Mouse (Mus musculus): Measurements from ENCODE around the gene Cox5a. TPM values are rescaled to one million over a fixed set of nuclear protein-coding genes. Genes with fewer than 3 reads are reported as not detected.

The Cox5a gene
- total RNA-seq, 2 experiments from 2014 or later: 2,186 to 2,217 TPM

DNA sequence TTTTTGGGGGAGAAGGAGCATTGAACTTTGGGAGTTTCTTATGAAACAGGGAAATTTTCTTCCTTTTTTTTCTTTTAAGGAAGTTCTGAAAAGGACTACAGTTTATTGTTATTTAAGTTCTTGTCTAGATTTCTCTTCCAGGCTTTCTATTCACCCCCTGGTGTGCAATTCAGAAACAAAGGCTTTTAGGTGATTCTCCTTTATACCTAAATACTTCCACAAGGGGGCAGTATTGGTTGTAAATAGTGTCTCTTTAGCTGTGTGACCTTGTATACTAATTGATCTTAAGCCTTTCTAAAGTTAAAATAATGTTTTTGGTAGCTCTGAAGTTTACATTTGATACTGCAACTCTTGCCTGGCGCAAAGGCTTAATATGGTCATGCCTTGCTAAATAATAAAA is 2.7 kb downstream of the Cox5a start:
- no peak for DNase-seq
- intact Hi-C loops (cut with DNase I): loop anchor here (5.0 to 10.0 kb wide), 2 partner anchors 134 to 241 kb away; partner anchors contain the start of gene Clk3

- intact Hi-C loops (cut with DNase I): loop anchor here (5.0 to 10.0 kb wide), 2 partner anchors 133 to 240 kb away; partner anchors contain the start of gene Clk3
- no peak for DNase-seq
Measured at GRCm38 (mm10) chr9:57524439-57524838, 3.4 kb downstream of the Cox5a start.

DNA sequence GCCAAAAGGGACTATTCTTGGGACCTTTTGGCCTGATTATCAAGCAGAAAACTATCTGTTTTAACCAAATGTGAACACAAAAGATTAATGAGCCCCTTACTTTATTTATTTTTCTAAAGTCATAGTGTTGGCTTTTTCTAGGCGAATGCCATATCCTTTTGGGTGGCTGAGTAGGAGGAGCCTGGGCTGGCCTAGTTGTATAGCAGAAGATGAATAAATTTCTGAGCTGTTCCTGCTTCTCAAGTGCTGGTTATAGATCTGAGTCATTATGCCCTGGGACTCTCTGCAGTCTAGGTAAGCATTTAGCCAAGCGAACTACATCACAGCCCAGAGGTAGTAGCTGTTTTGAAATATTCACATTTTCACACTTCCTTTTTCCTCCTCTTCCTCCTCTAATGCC is 4.4 kb downstream of the Cox5a start:
- no peak for DNase-seq
- intact Hi-C loops (cut with DNase I): loop anchor here (10.0 kb wide), 1 partner anchor 239 kb away; the partner anchor contains the start of gene Clk3

GRCm38 (mm10) chr9:57526435-57526834 is 5.4 kb downstream of the Cox5a start:
- no peak for DNase-seq
- intact Hi-C loops (cut with DNase I): loop anchor here (10.0 kb wide), 1 partner anchor 238 kb away; the partner anchor contains the start of gene Clk3

DNA sequence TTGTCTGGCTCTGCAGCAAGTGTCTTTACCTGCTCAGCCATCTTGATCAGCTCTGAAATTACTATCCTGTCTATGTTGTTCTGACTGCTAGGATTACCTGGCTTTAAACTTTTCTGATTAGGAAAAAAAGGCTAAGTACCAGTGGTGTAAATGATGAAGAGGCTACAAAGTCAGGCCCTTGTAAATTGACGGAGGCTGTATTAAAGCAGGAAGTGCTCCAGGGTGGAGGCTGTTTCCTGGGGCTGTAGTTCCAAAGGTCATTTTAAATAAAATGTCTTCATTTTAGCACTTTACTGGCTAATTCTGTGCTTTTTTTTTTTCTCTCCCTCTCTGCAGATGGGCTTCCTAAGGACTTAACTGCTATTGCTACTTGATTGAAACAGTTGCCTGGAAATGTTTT is 10.9 kb downstream of the Cox5a start:
- no peak for DNase-seq
- intact Hi-C loops (cut with DNase I): no loop called here

GRCm38 (mm10) chr9:57536362-57536761 is 15.3 kb downstream of the Cox5a start:
- intact Hi-C loops (cut with DNase I): no loop called here
- no peak for DNase-seq

GRCm38 (mm10) chr9:57537044-57537727 is 16.1 kb downstream of the Cox5a start, which contains the start of gene Fam219b:
Fam219b (plus strand) TSS chr9:57537528.
- peak; percentile 94 to 95 for DNase-seq
- intact Hi-C loops (cut with DNase I): no loop called here

GRCm38 (mm10) chr9:57537728-57538181 is 16.7 kb downstream of the Cox5a start:
- intact Hi-C loops (cut with DNase I): no loop called here
- no peak for DNase-seq

DNA sequence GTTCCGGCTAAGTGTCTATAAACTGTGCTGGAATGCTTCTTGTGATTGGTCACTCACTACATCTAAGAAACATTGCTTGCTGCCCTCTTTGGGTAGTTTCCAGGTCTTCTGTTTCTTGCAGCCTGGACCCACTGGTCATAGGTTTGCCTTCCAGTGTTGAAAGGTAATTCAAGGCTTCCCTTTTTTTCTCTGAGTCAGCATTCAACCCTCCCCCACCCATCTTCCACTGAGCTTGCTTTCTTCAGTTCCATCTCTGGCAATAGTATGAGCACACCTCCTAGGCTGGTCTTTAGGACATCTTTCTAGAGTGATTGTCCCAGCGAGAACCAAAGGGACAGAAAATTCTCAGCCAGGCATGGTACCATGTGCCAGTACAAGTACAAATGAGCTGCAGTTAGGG is 18.5 kb downstream of the Cox5a start:
- no peak for DNase-seq
- intact Hi-C loops (cut with DNase I): no loop called here

- intact Hi-C loops (cut with DNase I): loop anchor here (1.0 to 5.0 kb wide), 2 partner anchors 46 to 114 kb away; partner anchors contain the start of gene Ulk3
- peak; percentile 69 to 80 for DNase-seq
Measured at GRCm38 (mm10) chr9:57541312-57541711, 20.2 kb downstream of the Cox5a start.

DNA sequence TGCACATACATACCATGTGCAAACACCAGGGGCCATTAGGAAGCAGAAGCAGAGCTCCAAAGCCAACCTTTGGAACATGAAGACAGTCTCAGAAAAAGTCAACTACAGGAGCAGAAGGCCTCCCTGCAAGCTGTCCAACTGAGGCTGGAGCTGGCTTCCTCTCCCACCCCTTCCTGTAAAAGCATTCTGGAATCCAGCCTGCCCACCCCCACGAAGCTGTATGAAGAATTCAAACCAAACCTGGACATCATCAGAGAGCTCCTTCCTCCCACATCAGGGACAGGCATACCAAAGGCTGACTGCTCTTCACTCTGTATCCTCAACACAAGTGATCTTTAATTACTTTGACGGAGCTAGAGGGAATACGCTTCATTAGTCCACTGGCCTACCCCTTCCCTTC is 22.9 kb downstream of the Cox5a start:
- no peak for DNase-seq
- intact Hi-C loops (cut with DNase I): loop anchor here (5.0 kb wide), 1 partner anchor 43 kb away; the partner anchor contains the start of gene Ulk3

DNA sequence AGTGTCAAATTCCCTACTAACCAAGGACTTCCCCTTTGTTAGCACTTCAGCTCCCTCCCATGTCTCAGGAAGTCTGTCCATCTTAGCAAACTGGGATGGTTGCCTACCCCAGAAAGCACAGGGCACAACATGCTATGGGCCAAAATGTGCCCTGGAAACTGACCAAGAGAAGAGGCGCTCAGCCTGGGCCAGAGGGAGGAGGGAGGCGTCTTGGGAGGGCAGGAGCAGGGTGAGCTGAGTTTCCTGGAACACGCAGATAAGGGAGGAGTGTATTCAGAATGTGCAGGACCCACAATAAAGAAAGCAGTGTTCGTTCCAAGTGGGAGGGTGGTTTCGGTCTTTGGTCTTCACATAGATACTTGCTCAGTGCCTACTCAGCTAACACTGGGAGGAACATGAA is 26.2 kb downstream of the Cox5a start:
- peak in 1 of 2 experiments; percentile 64 for DNase-seq

DNA sequence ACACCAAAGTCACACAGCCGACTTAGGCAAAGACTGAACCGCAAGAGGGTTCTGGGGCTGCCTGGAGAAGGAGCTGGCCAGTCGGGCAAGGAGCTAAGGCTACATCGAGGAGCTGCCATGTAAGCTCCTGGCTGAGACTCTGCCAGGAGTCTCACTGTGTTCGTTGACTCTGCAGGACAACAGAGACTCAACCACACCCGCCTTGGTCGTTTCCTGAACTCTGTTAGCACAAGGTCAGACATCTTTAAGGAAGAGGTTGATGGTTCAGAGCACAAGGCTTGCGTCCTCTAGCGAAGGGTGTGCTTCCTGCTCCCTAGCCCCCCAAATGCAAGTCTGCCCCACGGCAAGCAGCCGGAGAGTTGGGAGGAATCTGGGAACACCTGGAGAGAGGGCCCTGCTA is 26.8 kb downstream of the Cox5a start:
- no peak for DNase-seq
- intact Hi-C loops (cut with DNase I): no loop called here

More for the DNA sequence above, 26.2 kb downstream of the Cox5a start:
- intact Hi-C loops (cut with DNase I): no loop called here

GRCm38 (mm10) chr9:57549186-57549585 is 28.1 kb downstream of the Cox5a start:
- intact Hi-C loops (cut with DNase I): no loop called here

GRCm38 (mm10) chr9:57550126-57550862 is 29.2 kb downstream of the Cox5a start:
- peak; percentile 83 to 88 for DNase-seq
- intact Hi-C loops (cut with DNase I): no loop called here

More at GRCm38 (mm10) chr9:57549186-57549585, 28.1 kb downstream of the Cox5a start:
- no peak for DNase-seq

DNA sequence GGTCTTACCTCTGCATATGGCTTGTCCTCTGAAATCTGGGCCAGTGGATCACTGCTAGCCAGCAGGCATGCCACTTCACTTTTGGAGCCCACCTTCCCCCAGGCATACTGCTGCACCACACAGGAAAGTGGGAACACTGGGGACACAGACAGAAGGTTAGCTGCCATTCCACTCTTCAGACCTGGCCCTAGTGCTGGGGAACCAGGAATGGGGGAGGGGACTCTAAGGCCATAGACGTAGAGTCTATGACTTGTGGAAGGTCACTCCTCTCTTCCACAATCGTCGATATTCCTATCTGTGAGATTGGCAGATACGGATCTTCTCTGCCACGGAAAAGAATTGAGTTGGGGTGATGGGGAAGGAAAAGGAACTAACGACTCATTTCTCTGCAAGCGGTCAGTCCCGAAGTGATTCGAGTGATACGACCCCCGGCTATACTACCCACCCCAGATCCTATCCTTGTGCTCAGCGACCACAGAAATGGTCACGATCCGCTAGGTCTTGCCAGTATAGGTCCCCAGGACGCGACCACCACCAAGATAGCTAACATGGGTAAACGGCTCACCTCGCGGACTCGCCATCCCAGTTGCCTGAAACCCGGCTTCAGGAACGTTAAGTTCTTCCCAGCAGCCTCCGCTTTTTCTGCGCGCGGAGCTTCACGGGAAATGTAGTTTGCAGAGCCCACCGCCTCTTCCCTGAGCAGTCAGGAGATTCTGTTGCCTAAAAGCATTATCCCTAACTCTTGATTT is 31.2 kb downstream of the Cox5a start, which contains the start of gene Mpi:
TSS of gene Mpi (minus strand) at position 625 of the 749 bp plus-strand sequence.
- intact Hi-C loops (cut with DNase I): no loop called here
- peak; percentile 75 to 84 for DNase-seq

- no peak for DNase-seq
Measured at GRCm38 (mm10) chr9:57553119-57553518, 32.0 kb downstream of the Cox5a start.

DNA sequence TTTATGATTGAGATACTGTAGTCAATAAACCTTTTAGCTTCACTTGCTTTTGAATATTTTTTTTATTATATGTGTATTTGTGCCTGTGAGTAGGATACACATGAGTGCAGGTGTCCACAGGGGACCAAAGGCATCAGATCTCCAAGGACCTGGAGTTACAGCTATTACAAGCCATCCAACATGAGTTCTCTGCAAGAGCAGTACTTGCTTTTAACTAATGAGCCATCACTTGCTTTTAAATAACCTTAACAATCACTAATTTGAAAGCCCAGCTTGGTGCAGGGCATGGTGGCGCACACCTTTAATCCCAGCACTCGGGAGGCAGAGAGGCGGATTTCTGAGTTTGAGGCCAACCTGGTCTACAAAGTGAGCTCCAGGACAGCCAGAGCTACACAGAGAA is 33.7 kb downstream of the Cox5a start:
- DNase-seq: no peak
- intact Hi-C loops (cut with DNase I): no loop called here

More at GRCm38 (mm10) chr9:57553119-57553518, 32.0 kb downstream of the Cox5a start:
- intact Hi-C loops (cut with DNase I): no loop called here

GRCm38 (mm10) chr9:57557215-57557614 is 36.1 kb downstream of the Cox5a start:
- intact Hi-C loops (cut with DNase I): no loop called here

DNA sequence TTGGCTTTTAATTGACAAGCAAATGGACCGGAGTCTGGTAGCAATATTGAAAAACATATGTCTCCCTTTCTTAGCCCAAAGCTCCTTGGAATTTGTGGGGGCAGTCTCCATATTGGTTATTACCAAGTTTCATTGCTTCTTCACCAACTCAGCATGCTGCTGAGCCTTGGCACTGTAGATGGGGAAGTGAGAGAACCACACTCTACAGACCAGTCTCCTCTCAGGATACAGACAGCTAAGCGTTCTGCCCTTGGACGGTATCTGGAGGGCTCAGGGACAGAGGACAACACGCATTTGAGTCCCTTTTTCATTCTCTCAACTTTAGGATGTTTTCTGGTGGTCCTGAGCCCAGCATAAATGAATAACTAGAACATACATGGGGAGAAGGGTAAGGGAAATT is 37.6 kb downstream of the Cox5a start:
- intact Hi-C loops (cut with DNase I): no loop called here
- DNase-seq: no peak

More at GRCm38 (mm10) chr9:57557215-57557614, 36.1 kb downstream of the Cox5a start:
- DNase-seq: no peak
